Mouse (Mus musculus) right cerebral cortex, postnatal 25 days (tissue): ENCODE data around the gene Creb5.
A peak's percentile ranks its signal among the peaks of the same experiment; 100 is the strongest.
"Not testable (repeated sequence)": the region's sequence is repeated elsewhere in the genome, so short reads cannot be mapped to it uniquely, and the experiment has no call there.

Experiments used
- DNase-seq: peaks from one replicate; pipeline ENCODE4 v3.0.0; 2022

The Creb5 gene

GRCm38 (mm10) chr6:53337398-53337797 is 50.3 kb downstream of the Creb5 start:
- DNase-seq, result no peak

GRCm38 (mm10) chr6:53352311-53352960 is 65.4 kb downstream of the Creb5 start:
- no peak for DNase-seq

DNA sequence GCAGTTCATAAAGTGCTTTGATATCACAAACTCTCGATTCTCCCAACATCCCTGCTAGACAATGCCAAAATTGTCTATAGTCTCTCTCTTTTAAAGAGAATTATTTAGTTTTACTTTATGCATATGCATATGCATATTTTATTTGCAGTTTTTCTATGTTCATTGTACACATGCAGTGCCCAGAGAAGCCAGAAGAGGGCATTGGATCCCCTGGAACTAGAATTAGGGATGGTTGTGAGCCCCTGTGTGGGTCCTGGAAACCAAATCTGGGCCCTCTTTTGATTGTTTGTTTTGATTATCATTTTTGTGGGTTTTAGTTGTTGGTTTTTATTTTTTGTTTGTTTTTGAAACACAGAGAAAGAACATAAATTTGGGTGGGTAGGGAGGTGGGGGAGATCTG is 69.3 kb downstream of the Creb5 start:
- DNase-seq, result no peak

GRCm38 (mm10) chr6:53363535-53363934 is 76.5 kb downstream of the Creb5 start:
- no peak for DNase-seq

GRCm38 (mm10) chr6:53363981-53364391 is 76.9 kb downstream of the Creb5 start:
- DNase-seq, result no peak

DNA sequence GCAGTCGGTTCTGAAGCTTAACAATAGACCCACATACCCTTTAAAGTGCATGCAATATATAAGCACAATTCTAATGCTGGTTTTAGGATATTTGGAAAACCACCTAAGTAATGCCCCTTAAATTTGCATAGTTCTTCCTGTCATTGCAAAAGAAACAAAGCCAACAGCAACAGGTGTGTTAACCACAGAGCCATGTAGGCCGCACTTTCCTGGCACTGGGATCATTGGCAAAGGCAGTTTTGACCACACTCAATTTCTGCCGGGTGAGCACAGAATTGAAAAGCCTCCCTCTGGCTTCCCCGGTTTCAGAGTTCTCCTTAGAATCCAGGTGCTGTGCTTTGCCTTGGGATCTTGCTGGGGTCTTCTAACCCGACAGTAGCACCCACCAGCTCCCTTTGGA is 82.1 kb downstream of the Creb5 start:
- no peak for DNase-seq

DNA sequence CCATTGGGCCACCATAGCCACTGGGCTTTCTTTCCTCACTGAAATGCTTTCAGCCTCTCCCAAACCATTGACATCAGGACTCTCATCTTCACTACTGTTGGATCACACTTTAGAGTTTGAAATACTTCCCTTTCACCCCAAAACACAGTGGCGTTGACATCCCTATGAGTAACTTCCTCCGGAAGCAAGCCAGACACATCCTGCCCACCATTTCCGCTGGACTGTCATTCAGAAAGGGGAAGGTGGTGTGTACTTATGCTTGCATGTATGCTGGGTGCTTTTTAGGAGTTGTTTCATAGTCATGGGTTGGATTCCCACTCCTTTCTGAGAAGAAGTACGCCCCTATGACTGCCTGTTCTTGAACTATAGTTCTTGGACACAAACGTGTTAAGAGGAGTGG is 82.9 kb downstream of the Creb5 start:
- no peak for DNase-seq

DNA sequence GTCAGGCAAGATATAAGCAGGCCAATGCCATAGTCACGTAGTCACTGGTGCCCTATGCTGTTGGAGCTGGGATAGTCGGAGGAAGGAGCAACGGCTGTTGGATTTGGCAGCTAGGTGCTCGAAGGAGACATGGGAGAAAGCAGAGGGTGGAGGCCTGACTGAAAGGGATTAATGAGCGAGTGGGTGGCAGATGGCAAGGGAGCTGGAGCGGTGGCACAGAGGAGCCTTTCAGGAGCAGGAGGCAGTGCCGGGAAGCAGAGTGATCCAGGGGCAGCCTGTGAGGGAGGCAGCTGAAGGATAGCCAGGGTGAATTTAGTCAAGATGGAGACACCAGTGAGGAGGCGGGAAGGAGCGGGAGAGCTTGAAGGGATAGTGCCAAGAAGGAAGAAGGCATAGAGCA is 84.9 kb downstream of the Creb5 start:
- DNase-seq, result no peak

GRCm38 (mm10) chr6:53374315-53374941 is 87.4 kb downstream of the Creb5 start:
- DNase-seq, result no peak

GRCm38 (mm10) chr6:53389277-53389676 is 102.2 kb downstream of the Creb5 start:
- DNase-seq, result no peak

GRCm38 (mm10) chr6:53390413-53390812 is 103.3 kb downstream of the Creb5 start:
- DNase-seq, result peak; percentile 26

DNA sequence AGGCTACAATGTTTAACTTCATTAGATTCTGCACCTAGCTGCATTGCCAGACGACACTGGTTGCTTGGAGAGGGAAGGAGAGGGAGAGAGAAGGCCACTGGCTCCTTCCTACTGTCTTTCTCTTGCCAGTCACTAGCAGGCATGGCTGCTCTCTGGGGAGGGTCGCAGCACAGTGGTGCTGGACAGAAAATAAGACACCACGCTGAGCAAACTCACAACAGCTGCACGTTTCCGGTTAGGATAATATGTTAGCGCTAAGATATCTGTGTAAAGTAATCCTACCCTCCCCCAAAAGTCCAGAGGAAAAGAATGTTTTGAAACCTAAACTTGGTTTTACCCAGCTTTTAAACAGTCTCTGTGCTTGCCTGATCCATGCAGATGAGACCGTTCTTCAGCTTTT is 107.0 kb downstream of the Creb5 start:
- no peak for DNase-seq

DNA sequence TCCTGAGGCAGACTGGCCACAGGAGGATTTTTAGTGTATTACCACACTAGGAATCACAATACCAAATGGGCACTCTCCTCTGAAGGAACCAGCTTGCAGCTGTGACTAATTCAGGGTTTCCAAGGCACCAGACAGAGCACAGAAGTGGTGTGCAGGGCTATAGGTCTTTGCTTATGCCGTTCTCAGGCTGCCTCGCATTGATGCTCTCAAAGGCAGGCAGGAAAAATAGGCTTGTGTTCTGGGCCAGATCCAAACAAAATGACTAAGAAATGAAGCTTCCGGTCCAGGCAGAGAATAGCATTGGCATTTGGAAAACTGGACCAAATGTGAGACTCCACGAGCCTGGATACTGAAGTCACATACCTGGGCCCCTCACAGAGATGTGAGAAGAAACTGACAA is 108.1 kb downstream of the Creb5 start:
- no peak for DNase-seq

- DNase-seq, result no peak
These were observed 109.4 kb downstream of the Creb5 start for GRCm38 (mm10) chr6:53396421-53396820.

GRCm38 (mm10) chr6:53397797-53398196 is 110.7 kb downstream of the Creb5 start:
- DNase-seq, result no peak

GRCm38 (mm10) chr6:53398297-53399140 is 111.4 kb downstream of the Creb5 start:
- no peak for DNase-seq

DNA sequence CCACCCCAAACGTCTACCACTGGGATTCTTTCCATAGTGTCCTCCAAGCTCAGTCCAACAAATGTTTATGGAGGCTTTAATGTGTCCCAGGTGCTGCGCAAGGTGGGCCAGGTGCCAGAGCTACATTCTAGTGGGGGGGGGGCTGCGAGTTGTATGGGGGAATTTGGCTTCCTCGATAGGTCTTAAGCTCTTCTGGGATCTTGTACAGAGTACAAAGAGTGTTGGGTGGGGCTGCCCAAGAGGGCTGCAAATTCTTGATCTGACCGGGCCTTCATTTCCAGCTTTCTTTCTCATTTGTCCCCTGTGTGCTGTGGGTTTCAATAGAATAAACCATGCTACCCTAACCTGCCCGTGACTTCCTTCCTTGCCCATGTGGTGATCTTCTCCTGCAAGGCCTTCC is 114.3 kb downstream of the Creb5 start:
- DNase-seq, result no peak

DNA sequence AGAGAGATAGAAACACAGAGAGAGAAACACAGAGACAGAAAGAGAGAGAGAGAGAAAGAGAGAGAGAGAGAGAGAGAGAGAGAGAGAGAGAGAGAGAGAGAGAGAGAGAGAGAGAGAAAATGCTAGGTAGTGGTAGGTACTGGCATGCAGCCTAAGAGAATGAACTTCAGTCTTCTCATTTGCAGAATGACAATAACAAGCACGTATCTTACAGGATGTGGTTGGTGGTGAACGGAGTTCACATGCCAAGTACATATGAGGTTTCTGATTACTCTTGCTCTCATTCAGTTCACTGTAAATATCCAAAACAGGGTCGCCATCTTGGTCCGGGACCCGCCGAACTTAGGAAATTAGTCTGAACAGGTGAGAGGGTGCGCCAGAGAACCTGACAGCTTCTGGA is 115.5 kb downstream of the Creb5 start:
- not testable (repeated sequence) for DNase-seq

GRCm38 (mm10) chr6:53409183-53409582 is 122.1 kb downstream of the Creb5 start:
- no peak for DNase-seq

DNA sequence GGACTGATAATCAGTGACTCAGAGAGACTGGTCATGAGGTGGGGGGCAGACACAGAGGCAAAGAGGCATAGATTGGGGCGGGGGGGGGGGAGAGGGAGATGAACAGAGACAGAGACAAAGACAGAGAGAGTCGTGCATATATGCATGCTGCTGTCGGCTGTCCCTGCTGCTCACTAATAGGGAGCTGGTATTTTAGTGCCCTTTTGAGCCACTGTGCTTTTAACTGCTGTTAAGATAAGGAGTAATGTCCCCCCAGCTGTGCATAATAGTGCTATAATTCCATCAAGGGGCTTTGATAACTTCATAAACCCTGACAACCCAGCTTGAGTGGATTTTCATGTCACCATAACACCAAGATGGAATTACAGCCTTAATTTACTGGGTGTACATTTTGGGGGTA is 134.3 kb downstream of the Creb5 start:
- no peak for DNase-seq

DNA sequence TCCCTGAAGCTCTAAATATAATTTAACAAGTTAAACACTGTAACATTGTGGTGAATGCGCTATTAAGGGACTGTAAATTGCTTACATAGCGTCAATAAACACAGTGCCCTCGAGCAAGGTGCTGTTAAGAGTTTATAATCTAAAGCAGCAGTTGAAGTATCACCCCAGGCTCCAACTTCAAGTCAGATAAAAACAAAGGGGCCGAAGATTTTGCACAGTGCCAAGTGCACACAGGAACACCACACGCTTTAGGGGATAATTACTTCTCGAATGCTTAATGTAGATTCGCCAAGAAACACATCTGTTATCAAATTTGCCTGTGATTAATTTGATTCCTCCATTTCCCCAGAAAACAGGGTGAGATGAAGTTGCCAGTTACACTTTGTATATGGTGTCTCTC is 142.3 kb downstream of the Creb5 start:
- no peak for DNase-seq

GRCm38 (mm10) chr6:53429891-53430290 is 142.8 kb downstream of the Creb5 start:
- DNase-seq, result no peak

DNA sequence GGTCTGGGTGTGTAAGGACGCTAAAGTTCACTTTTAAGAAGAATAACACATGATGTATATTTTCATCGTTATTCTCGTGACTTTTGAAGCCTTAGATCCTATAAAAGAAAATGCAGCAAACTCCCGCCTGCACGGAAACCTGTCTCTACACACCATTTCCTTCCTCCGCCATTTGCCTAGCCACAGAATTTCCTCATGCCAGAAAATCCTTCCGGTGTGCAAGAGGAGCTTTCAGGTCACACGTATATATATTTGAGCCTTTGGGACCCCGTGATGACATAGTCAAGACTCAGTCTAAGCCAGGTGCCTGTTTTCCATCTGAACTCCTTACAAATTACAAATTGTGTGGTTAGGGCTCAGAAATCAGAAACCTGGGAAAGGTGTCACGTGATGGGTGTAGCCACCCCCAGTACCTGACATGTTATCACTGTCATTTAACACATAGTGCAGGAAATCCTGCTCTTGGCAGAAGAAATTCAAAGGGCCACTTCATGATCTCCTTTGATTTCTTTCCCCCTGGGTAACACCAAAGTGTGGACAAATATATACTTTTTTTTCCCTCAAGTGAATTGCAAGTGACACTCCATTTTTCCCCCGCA is 158.9 kb downstream of the Creb5 start:
- DNase-seq, result no peak

- DNase-seq, result no peak
These were observed 160.4 kb downstream of the Creb5 start for GRCm38 (mm10) chr6:53447479-53447878.
